Mouse (Mus musculus): ENCODE results near the gene Mfap3l. TPM values are rescaled to one million over a fixed set of nuclear protein-coding genes. Genes with fewer than 3 reads are reported as not detected.

Gene Mfap3l
- polyA plus RNA-seq, 1 experiment from 2014 or later: 8.9 TPM

- Histone ChIP-seq H3K27ac (ENCODE audit: low read depth, low read length) (no peak overlapping the region), H3K4me1 (ENCODE audit: control insufficient read depth, insufficient read depth, low read length) (no peaks in the 10 kb centered on the region), H3K4me3 (ENCODE audit: low read depth, low read length) (no peak overlapping the region), H3K36me3 (ENCODE audit: control insufficient read depth, insufficient read depth, low read length) (no peaks in the 10 kb centered on the region), H3K4me2 (ENCODE audit: low read depth, low read length) (no peak overlapping the region), H3K9ac (replicated peaks; ENCODE audit: low read depth, low read length) (no peak overlapping the region), H3K9me3 (ENCODE audit: control insufficient read depth, low read length) (no peaks in the 10 kb centered on the region), H3K27me3 (ENCODE audit: control insufficient read depth, insufficient read depth, low read length) (no peaks in the 10 kb centered on the region)
- WGBS: 80% methylated on average over 3 of the region's 3 CpGs
- no peak for ATAC-seq (ENCODE audit: low read depth)
Measured at GRCm38 (mm10) chr8:60718692-60719091, 86.1 kb downstream of the Mfap3l start.

Other genes starting within 250 kb of the Mfap3l start
- gene Gm10283, start 129.6 kb upstream of the Mfap3l start, polyA plus RNA-seq (2014; fragmentation: Nextera tagmentation; extraction: Ambion mirVana): not detected in 2 replicates
- gene Aadat, start 126.9 kb upstream of the Mfap3l start, polyA plus RNA-seq (2014; fragmentation: Nextera tagmentation; extraction: Ambion mirVana): 2.3 and 2.9 TPM in 2 replicates